Mouse (Mus musculus) liver, postnatal 0 days (tissue): Measurements from ENCODE around the gene Klc3. TPM values are rescaled to one million over a fixed set of nuclear protein-coding genes. Genes with fewer than 3 reads are reported as not detected.

ENCODE experiments used
- ATAC-seq: fragments of 200-750 bp; cut with Nextera tagmentation; 2 replicates; pipeline ENCODE4 v1.8.0; 2017; ENCODE audit warnings: mild to moderate bottlenecking, moderate library complexity
- DNase-seq: peaks from one replicate; pipeline ENCODE4 v3.0.0-alpha.2; 2016
- H3K27ac ChIP-seq: fragments of 300-500 bp; sonication (generic); 2 replicates; pipeline ENCODE4 v1.5.1; 2014; ENCODE audit warnings: antibody characterized with exemption, moderate library complexity, mild to moderate bottlenecking, low read depth
- H3K27me3 ChIP-seq: fragments of 300-500 bp; sonication (generic); 2 replicates; pipeline ENCODE4 v1.6.1; 2014; ENCODE audit warnings: low read length, control low read depth, mixed read lengths; ENCODE audit not compliant: insufficient read depth
- H3K36me3 ChIP-seq: fragments of 300-500 bp; sonication (generic); replicated peaks from 2 replicates; pipeline ENCODE4 v1.6.1; 2014; ENCODE audit warnings: mild to moderate bottlenecking, control low read depth, low read length, moderate library complexity, mixed read lengths; ENCODE audit not compliant: insufficient read depth
- H3K4me1 ChIP-seq: fragments of 300-500 bp; sonication (generic); 2 replicates; pipeline ENCODE4 v1.6.1; 2014; ENCODE audit warnings: antibody characterized with exemption, mild to moderate bottlenecking, control low read depth; ENCODE audit not compliant: insufficient read depth
- H3K4me2 ChIP-seq: fragments of 300-500 bp; sonication (generic); 2 replicates; pipeline ENCODE4 v1.6.1; 2014; ENCODE audit warnings: low read depth, mild to moderate bottlenecking, low read length, moderate library complexity, mixed read lengths
- H3K4me3 ChIP-seq: fragments of 300-500 bp; sonication (generic); 2 replicates; pipeline ENCODE4 v1.5.1; 2014; ENCODE audit warnings: low read depth, low read length
- H3K9ac ChIP-seq: fragments of 300-500 bp; sonication (generic); replicated peaks from 2 replicates; pipeline ENCODE4 v1.6.1; 2014; ENCODE audit warnings: mild to moderate bottlenecking, moderate library complexity
- H3K9me3 ChIP-seq: fragments of 300-500 bp; sonication (generic); 2 replicates; pipeline ENCODE4 v1.6.1; 2016; ENCODE audit warnings: mild to moderate bottlenecking, control low read depth, low read length, mixed read lengths
- CTCF ChIP-seq: sonication (generic); IDR thresholded peaks from 2 replicates; pipeline ENCODE4 v1.5.1; 2016; ENCODE audit warnings: antibody characterized with exemption, low read depth
- EP300 ChIP-seq: IDR thresholded peaks from 2 replicates; pipeline ENCODE4 v1.6.1; 2016; ENCODE audit warnings: antibody characterized with exemption, low read depth, mild to moderate bottlenecking
- WGBS: fragments of 180-500 bp; shearing (Covaris S2); extraction: QIAGEN DNeasy Blood & Tissue Kit; methylation state at CpG from one replicate; pipeline ENCODE4 v1.1.7; 2014; ENCODE audit not compliant: insufficient replicate concordance; 5-methylcytosine and 5-hydroxymethylcytosine counted together
- polyA plus RNA-seq: library from polyadenylated mRNA; unstranded; fragments of >200 nt; fragmentation: Nextera tagmentation; extraction: Ambion mirVana; gene quantifications from 2 replicates; pipeline ENCODE4 v1.2.1, GENCODE M21; 2015

Klc3 gene
- 0.12 and 0.32 TPM in 2 replicates for polyA plus RNA-seq

DNA sequence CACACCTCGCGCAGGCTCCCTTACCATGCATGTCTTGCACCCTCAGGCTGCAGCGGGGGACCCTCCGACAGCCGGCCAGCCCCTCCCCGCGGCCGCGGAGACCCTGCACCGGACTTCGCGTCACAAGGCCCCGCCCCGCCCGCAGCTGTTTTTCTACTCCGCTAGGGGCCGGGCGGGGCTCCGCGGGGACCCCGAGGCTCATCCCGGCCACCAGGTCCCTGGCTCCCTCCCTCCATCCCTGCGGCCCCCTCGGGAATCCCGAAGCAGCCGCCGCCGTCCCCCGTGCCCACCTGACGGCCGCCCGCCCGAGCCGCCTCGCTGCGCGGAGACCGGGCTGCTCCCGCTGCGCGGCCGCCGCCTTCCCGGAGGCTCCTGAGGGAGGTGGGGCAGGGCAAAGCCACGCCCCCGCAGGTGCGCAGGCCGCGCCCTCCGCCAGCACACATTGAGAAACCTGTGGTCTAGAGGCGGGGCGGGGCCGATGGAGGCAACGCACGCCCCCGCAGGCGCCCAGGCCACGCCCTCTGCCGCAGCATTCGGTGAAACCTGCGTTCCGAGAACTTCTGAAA lies at the start of gene Klc3:
Gene Klc3, minus strand, starts transcription at position 374 of the 566 bp plus-strand sequence.
- Histone ChIP-seq H3K9me3 (peaks cover 6% of the 10 kb centered on the region; the same call in 1 of the 2 replicates), H3K36me3 (no peaks in the 10 kb centered on the region), H3K27ac (no peak within 1 kb of the TSS), H3K27me3 (peaks cover 30% of the 10 kb centered on the region), H3K4me2 (peak within 1 kb of the TSS; percentile 93), H3K4me3 (peak within 1 kb of the TSS; percentile 60), H3K9ac (0 out of 2 replicates have a peak within 1 kb of the TSS, but pooled peaks have one; percentile 16), H3K4me1 (peaks cover 13% of the 10 kb centered on the region; the same call in 1 of the 2 replicates)
- DNase-seq (peak; percentile 83), ATAC-seq (peak; percentile 76)
- TF ChIP-seq EP300 (no peak), CTCF (no peak)
- WGBS: under 1% methylated on average over 60 of the region's 62 CpGs

DNA sequence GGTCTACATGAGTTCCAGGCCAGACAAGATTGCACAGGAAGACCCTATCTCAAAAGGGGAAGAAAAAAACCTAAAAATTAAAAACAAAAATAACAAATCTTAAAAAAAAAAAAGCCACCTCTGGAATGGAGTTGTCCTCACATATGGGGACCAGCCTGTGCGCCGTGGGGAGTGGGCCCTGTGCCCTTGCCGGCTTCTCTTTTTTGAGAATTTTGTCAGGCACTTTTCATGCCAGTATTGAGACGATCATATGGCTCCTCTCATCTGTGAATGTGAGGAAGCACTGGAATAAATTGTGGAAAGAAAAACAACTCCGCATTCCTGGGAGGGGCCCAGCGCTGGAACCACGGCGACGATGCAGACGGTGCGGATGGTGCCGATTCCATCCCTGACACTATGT lies 45.3 kb upstream of the Klc3 start:
- H3K4me1 ChIP-seq: no peaks in the 10 kb centered on the region
- no peak for TF ChIP-seq CTCF
- no peak for TF ChIP-seq EP300
- H3K4me2 ChIP-seq: no peak overlapping the region
- ATAC-seq (no peak), DNase-seq (no peak)
- peaks cover 30% of the 10 kb centered on the region for H3K36me3 ChIP-seq
- no peaks in the 10 kb centered on the region for H3K27me3 ChIP-seq
- WGBS: 89% methylated on average over 12 of the region's 12 CpGs
- H3K4me3 ChIP-seq: no peak overlapping the region
- H3K9me3 ChIP-seq: no peaks in the 10 kb centered on the region
- H3K27ac ChIP-seq: no peak overlapping the region
- H3K9ac ChIP-seq: no peak overlapping the region

DNA sequence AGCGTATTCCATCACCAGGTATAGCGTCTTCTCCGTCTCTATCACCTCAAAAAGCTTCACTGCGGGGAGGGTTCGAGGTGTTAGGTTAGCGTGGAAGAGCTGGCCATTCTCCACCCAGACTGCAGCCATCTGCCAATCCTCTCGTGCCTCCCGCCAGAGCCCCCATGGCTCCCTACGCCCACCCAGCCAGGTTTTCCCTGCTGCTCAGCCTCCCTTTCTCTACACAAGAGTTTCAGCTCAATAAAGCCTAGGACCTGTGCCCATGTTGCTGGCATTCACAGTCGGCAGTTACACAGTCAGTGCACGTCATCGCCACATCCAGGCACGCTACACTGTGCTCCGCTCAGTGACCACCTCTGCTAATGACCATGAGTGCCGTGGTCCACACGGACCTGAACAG lies 43.8 kb upstream of the Klc3 start:
- H3K27me3 ChIP-seq: no peaks in the 10 kb centered on the region
- 91% methylated on average over 16 of the region's 16 CpGs for WGBS
- H3K27ac ChIP-seq: no peak overlapping the region
- DNase-seq: no peak
- no peak for TF ChIP-seq CTCF
- TF ChIP-seq EP300: no peak
- H3K4me1 ChIP-seq: no peaks in the 10 kb centered on the region
- H3K36me3 ChIP-seq: peaks cover 39% of the 10 kb centered on the region
- no peak overlapping the region for H3K9ac ChIP-seq
- no peaks in the 10 kb centered on the region for H3K9me3 ChIP-seq
- no peak overlapping the region for H3K4me2 ChIP-seq
- no peak for ATAC-seq
- no peak overlapping the region for H3K4me3 ChIP-seq

DNA sequence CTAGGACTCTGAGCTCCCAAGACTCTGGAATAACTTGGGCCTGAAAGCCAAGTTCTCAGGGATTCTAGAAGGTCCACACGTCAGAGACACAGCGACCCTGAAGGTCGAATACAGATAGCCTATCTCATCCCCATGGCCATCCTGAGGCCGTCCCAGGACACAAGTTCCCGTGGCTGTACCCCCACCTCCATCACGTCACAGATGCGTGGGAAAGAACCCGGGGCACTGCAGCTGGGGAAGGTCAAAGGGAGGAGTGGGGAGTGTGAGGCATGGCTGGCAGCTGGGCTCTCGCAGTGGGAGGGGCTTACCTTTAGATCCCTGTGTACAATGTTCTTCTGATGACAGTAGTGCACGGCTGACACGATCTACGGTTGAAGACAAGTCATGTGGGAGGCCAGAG lies 40.9 kb upstream of the Klc3 start:
- TF ChIP-seq EP300: no peak
- no peak for TF ChIP-seq CTCF
- peaks cover 42% of the 10 kb centered on the region for H3K36me3 ChIP-seq
- no peak overlapping the region for H3K9ac ChIP-seq
- no peak overlapping the region for H3K4me2 ChIP-seq
- no peak overlapping the region for H3K27ac ChIP-seq
- no peaks in the 10 kb centered on the region for H3K27me3 ChIP-seq
- no peaks in the 10 kb centered on the region for H3K4me1 ChIP-seq
- ATAC-seq (no peak), DNase-seq (no peak)
- H3K9me3 ChIP-seq: no peaks in the 10 kb centered on the region
- WGBS: 83% methylated on average over 12 of the region's 12 CpGs
- H3K4me3 ChIP-seq: no peak overlapping the region

DNA sequence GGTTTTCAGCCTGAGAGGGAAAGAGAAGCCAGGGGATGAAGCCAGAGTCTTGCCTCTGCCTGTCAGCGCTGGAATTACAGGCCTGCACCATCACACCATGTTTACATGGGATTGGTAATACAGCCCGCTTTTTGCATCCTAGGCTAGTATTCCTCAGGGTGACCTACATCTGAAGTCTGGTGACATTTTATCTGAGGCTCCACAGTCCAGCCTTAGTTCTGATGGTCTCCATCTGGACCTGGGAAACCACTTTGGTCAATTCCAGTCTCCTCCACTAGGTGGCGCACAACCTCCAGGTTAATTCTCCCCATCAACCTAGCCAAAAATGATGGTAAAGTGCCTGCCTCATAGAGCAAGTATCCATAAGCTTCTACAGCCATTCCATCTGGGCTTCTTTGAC lies 39.4 kb upstream of the Klc3 start:
- Histone ChIP-seq H3K4me1 (no peaks in the 10 kb centered on the region), H3K4me3 (no peak overlapping the region), H3K36me3 (peaks cover 35% of the 10 kb centered on the region), H3K27me3 (no peaks in the 10 kb centered on the region), H3K9me3 (no peaks in the 10 kb centered on the region), H3K4me2 (no peak overlapping the region), H3K27ac (no peak overlapping the region), H3K9ac (no peak overlapping the region)
- ATAC-seq (peak; percentile 41; the same call in 1 of the 2 replicates), DNase-seq (peak; percentile 84)
- 40% methylated on average over 3 of the region's 3 CpGs for WGBS
- TF ChIP-seq EP300 (no peak), CTCF (peak; percentile 93)

DNA sequence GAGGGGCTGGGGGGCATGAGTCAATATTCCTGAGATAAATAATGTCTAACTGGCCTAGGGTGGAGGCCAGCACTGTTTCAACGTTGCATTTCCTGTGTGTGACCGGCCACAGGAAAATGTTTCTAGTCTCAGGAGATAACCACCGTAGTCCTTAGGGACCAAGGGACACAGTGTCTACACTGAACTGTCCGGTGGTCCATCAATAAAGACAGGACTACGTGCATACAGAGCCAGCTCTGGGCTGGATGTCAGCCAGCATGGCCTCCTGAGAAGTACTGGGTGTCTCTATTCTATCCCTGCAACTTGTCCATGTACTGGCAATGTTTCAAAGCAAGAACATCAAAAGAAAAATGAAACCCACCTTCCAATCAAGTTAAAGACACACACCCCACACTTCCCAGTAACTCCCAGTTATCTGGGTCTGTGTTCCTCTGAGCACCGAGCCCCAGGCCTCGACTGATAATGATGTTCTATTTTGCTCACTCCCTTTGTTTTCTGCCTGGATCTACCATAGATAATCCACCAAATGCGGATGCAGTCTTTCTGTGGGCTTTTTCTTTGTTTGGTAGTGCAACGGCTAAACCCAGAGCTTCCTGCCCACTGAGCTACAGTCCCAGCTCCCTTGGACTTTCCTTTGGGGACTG lies 37.7 kb upstream of the Klc3 start:
- WGBS: 57% methylated on average over 9 of the region's 9 CpGs

More for the DNA sequence above, 37.7 kb upstream of the Klc3 start:
- H3K27ac ChIP-seq: 0 out of 2 replicates have a peak overlapping the region, but pooled peaks have one; percentile 16
- no peaks in the 10 kb centered on the region for H3K9me3 ChIP-seq
- H3K9ac ChIP-seq: no peak overlapping the region
- H3K4me2 ChIP-seq: no peak overlapping the region
- no peaks in the 10 kb centered on the region for H3K27me3 ChIP-seq
- no peaks in the 10 kb centered on the region for H3K4me1 ChIP-seq
- ATAC-seq (peak; percentile 40; the same call in 1 of the 2 replicates), DNase-seq (no peak)
- H3K4me3 ChIP-seq: no peak overlapping the region
- no peak for TF ChIP-seq CTCF
- no peak for TF ChIP-seq EP300
- H3K36me3 ChIP-seq: peaks cover 32% of the 10 kb centered on the region
